Mouse (Mus musculus): ENCODE measurements at regions not wholly inside any gene's neighbourhood (a gene's known extent, or its start where the extent isn't known, plus 50 kb on each side); places are given as distances from the start of the nearest gene placed in this dataset.

DNA sequence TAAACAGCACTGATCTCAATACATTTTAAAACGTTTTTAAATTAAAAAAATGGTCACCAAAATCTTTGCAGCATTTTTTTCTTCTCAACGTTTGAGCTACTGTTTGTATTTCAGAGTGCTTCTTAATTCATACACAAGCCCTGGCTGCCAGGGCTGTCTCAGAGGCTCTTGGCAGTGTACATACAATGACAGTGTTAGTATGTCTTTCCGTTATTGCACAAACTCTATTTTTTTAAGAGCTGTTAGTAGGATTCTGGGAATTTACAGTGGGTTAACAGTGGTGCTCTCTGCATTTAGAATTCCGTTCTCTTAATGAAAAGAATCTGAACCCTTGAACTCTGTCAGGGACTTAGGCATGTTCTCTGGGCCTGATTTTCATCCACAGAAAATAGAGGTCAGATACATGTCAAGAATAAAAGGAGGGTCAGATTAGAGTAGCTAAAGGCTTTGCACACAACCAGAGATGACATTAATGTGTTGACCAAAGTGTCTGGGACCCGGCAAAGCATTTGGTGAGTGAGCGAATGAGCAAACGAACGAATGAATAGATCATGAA, 219.5 kb upstream of the Rbms1 start:
- Histone ChIP-seq H3ac (ENCODE audit: control insufficient read depth, insufficient read length, low read depth) (no peak overlapping the region), H3K36me3 (ENCODE audit: control insufficient read depth, insufficient read depth) (no peaks in the 10 kb centered on the region), H3K4me3 (ENCODE audit: insufficient read depth, poor library complexity, severe bottlenecking) (no peak overlapping the region), H3K27me3 (ENCODE audit: control insufficient read depth, insufficient read depth, insufficient read length) (no peaks in the 10 kb centered on the region), H3K79me2 (ENCODE audit: control insufficient read depth, insufficient read depth) (no peaks in the 10 kb centered on the region), H3K79me3 (ENCODE audit: low read depth) (no peaks in the 10 kb centered on the region)
- TF ChIP-seq CTCF (IDR thresholded peaks at IDR 0.05; ENCODE audit: control insufficient read depth, insufficient read depth, insufficient read length) (no peak), USF1 (IDR thresholded peaks at IDR 0.05; ENCODE audit: low read depth) (no peak), MYOD1 (IDR thresholded peaks at IDR 0.05; ENCODE audit: control insufficient read depth, insufficient read length, low read depth) (no peak), FOSL1 (IDR thresholded peaks at IDR 0.05; ENCODE audit: insufficient read depth, low read length, poor library complexity, severe bottlenecking) (no peak), MYOG (IDR thresholded peaks at IDR 0.05; ENCODE audit: control insufficient read depth, extremely low read depth, insufficient read length) (no peak), MAX (IDR thresholded peaks at IDR 0.05) (no peak), CEBPB (IDR thresholded peaks at IDR 0.05; ENCODE audit: low read depth) (no peak)

DNA sequence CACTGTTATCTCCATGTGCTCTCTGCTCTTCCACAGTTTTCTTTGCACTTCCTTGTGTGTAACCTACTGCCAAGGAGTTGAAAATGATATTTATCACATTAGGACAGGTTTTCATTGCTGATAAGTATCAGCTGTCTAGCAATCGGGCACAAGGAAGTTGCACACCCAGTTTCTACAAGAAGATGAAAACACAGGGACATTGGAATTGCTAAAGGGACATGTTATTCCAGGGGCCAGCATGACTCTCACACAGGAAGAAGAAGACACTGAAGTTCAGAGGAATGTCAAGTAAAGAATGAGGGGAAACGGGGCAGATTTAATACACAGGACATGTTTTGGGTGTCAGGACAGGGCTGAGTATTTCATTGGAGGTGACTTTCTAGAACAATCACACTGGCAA, 214.8 kb upstream of the Rbms1 start:
- Histone ChIP-seq H3K79me2 (ENCODE audit: control insufficient read depth, insufficient read depth) (no peaks in the 10 kb centered on the region), H3K4me3 (ENCODE audit: insufficient read depth, poor library complexity, severe bottlenecking) (no peak overlapping the region), H3K36me3 (ENCODE audit: control insufficient read depth, insufficient read depth) (no peaks in the 10 kb centered on the region), H3K79me3 (ENCODE audit: low read depth) (no peaks in the 10 kb centered on the region), H3ac (ENCODE audit: control insufficient read depth, insufficient read length, low read depth) (no peak overlapping the region), H3K27me3 (ENCODE audit: control insufficient read depth, insufficient read depth, insufficient read length) (no peaks in the 10 kb centered on the region)
- TF ChIP-seq MYOD1 (IDR thresholded peaks at IDR 0.05; ENCODE audit: control insufficient read depth, insufficient read length, low read depth) (no peak), FOSL1 (IDR thresholded peaks at IDR 0.05; ENCODE audit: insufficient read depth, low read length, poor library complexity, severe bottlenecking) (no peak), CTCF (IDR thresholded peaks at IDR 0.05; ENCODE audit: control insufficient read depth, insufficient read depth, insufficient read length) (no peak), CEBPB (IDR thresholded peaks at IDR 0.05; ENCODE audit: low read depth) (no peak), MAX (IDR thresholded peaks at IDR 0.05) (no peak), USF1 (IDR thresholded peaks at IDR 0.05; ENCODE audit: low read depth) (no peak), MYOG (IDR thresholded peaks at IDR 0.05; ENCODE audit: control insufficient read depth, extremely low read depth, insufficient read length) (no peak)

GRCm38 (mm10) chr2:61176807-61177206, 213.8 kb upstream of the Rbms1 start:
- H3K4me3 ChIP-seq (ENCODE audit: insufficient read depth, poor library complexity, severe bottlenecking) = no peak overlapping the region
- no peaks in the 10 kb centered on the region for H3K79me2 ChIP-seq (ENCODE audit: control insufficient read depth, insufficient read depth)
- H3ac ChIP-seq (ENCODE audit: control insufficient read depth, insufficient read length, low read depth) = no peak overlapping the region
- TF ChIP-seq FOSL1 (IDR thresholded peaks at IDR 0.05; ENCODE audit: insufficient read depth, low read length, poor library complexity, severe bottlenecking) (no peak), MYOD1 (IDR thresholded peaks at IDR 0.05; ENCODE audit: control insufficient read depth, insufficient read length, low read depth) (no peak), CEBPB (IDR thresholded peaks at IDR 0.05; ENCODE audit: low read depth) (no peak), CTCF (IDR thresholded peaks at IDR 0.05; ENCODE audit: control insufficient read depth, insufficient read depth, insufficient read length) (no peak)
- no peaks in the 10 kb centered on the region for H3K79me3 ChIP-seq (ENCODE audit: low read depth)
- H3K27me3 ChIP-seq (ENCODE audit: control insufficient read depth, insufficient read depth, insufficient read length) = no peaks in the 10 kb centered on the region
- no peaks in the 10 kb centered on the region for H3K36me3 ChIP-seq (ENCODE audit: control insufficient read depth, insufficient read depth)

DNA sequence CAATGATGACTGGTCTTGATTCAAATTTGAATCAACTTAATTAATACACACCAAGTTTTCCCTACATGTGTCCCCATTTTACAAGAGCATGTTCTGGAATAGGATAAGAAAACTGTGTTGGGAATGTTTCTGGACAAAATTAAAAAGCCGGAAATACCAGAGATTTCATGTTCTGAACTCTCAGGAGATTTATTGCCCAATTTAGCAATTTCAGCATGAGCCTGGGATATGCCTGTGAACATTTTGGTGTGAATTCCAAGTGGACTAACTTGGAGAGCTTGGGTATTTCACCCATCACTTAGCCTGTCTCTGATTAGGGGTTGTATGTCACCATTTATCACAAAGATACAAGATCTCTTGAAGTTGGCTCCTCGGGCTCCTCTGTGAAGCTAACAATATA, 210.6 kb upstream of the Rbms1 start:
- no peak for TF ChIP-seq USF1 (IDR thresholded peaks at IDR 0.05; ENCODE audit: low read depth)
- no peak for TF ChIP-seq CTCF (IDR thresholded peaks at IDR 0.05; ENCODE audit: control insufficient read depth, insufficient read depth, insufficient read length)
- no peak for TF ChIP-seq MYOD1 (IDR thresholded peaks at IDR 0.05; ENCODE audit: control insufficient read depth, insufficient read length, low read depth)
- no peak for TF ChIP-seq CEBPB (IDR thresholded peaks at IDR 0.05; ENCODE audit: low read depth)
- no peak for TF ChIP-seq FOSL1 (IDR thresholded peaks at IDR 0.05; ENCODE audit: insufficient read depth, low read length, poor library complexity, severe bottlenecking)
- no peak for TF ChIP-seq MAX (IDR thresholded peaks at IDR 0.05)
- TF ChIP-seq MYOG (IDR thresholded peaks at IDR 0.05; ENCODE audit: control insufficient read depth, extremely low read depth, insufficient read length) = no peak

GRCm38 (mm10) chr2:61161336-61161735, 198.3 kb upstream of the Rbms1 start:
- Histone ChIP-seq H3K27me3 (ENCODE audit: control insufficient read depth, insufficient read depth, insufficient read length) (no peaks in the 10 kb centered on the region), H3K79me3 (ENCODE audit: low read depth) (no peaks in the 10 kb centered on the region), H3K4me3 (ENCODE audit: insufficient read depth, poor library complexity, severe bottlenecking) (no peak overlapping the region), H3K36me3 (ENCODE audit: control insufficient read depth, insufficient read depth) (no peaks in the 10 kb centered on the region), H3ac (ENCODE audit: control insufficient read depth, insufficient read length, low read depth) (no peak overlapping the region), H3K79me2 (ENCODE audit: control insufficient read depth, insufficient read depth) (no peaks in the 10 kb centered on the region)
- TF ChIP-seq MAX (IDR thresholded peaks at IDR 0.05) (no peak), FOSL1 (IDR thresholded peaks at IDR 0.05; ENCODE audit: insufficient read depth, low read length, poor library complexity, severe bottlenecking) (no peak), CEBPB (IDR thresholded peaks at IDR 0.05; ENCODE audit: low read depth) (no peak), CTCF (IDR thresholded peaks at IDR 0.05; ENCODE audit: control insufficient read depth, insufficient read depth, insufficient read length) (no peak), MYOD1 (IDR thresholded peaks at IDR 0.05; ENCODE audit: control insufficient read depth, insufficient read length, low read depth) (no peak), USF1 (IDR thresholded peaks at IDR 0.05; ENCODE audit: low read depth) (no peak), MYOG (IDR thresholded peaks at IDR 0.05; ENCODE audit: control insufficient read depth, extremely low read depth, insufficient read length) (no peak)

More for the DNA sequence above, 210.6 kb upstream of the Rbms1 start:
- no peak overlapping the region for H3ac ChIP-seq (ENCODE audit: control insufficient read depth, insufficient read length, low read depth)
- no peaks in the 10 kb centered on the region for H3K36me3 ChIP-seq (ENCODE audit: control insufficient read depth, insufficient read depth)
- no peaks in the 10 kb centered on the region for H3K79me3 ChIP-seq (ENCODE audit: low read depth)
- H3K27me3 ChIP-seq (ENCODE audit: control insufficient read depth, insufficient read depth, insufficient read length) = no peaks in the 10 kb centered on the region
- no peaks in the 10 kb centered on the region for H3K79me2 ChIP-seq (ENCODE audit: control insufficient read depth, insufficient read depth)
- H3K4me3 ChIP-seq (ENCODE audit: insufficient read depth, poor library complexity, severe bottlenecking) = no peak overlapping the region

GRCm38 (mm10) chr2:61159761-61160160, 196.8 kb upstream of the Rbms1 start:
- no peaks in the 10 kb centered on the region for H3K27me3 ChIP-seq (ENCODE audit: control insufficient read depth, insufficient read depth, insufficient read length)
- no peaks in the 10 kb centered on the region for H3K36me3 ChIP-seq (ENCODE audit: control insufficient read depth, insufficient read depth)
- no peak overlapping the region for H3K4me3 ChIP-seq (ENCODE audit: insufficient read depth, poor library complexity, severe bottlenecking)
- no peaks in the 10 kb centered on the region for H3K79me2 ChIP-seq (ENCODE audit: control insufficient read depth, insufficient read depth)
- no peak overlapping the region for H3ac ChIP-seq (ENCODE audit: control insufficient read depth, insufficient read length, low read depth)
- no peak for TF ChIP-seq CTCF (IDR thresholded peaks at IDR 0.05; ENCODE audit: control insufficient read depth, insufficient read depth, insufficient read length)
- no peak for TF ChIP-seq MYOG (IDR thresholded peaks at IDR 0.05; ENCODE audit: control insufficient read depth, extremely low read depth, insufficient read length)
- TF ChIP-seq MAX (IDR thresholded peaks at IDR 0.05) = no peak
- no peak for TF ChIP-seq FOSL1 (IDR thresholded peaks at IDR 0.05; ENCODE audit: insufficient read depth, low read length, poor library complexity, severe bottlenecking)
- TF ChIP-seq CEBPB (IDR thresholded peaks at IDR 0.05; ENCODE audit: low read depth) = no peak
- no peak for TF ChIP-seq USF1 (IDR thresholded peaks at IDR 0.05; ENCODE audit: low read depth)
- no peak for TF ChIP-seq MYOD1 (IDR thresholded peaks at IDR 0.05; ENCODE audit: control insufficient read depth, insufficient read length, low read depth)
- H3K79me3 ChIP-seq (ENCODE audit: low read depth) = no peaks in the 10 kb centered on the region

Measured in C2C12 (cell line).